In genomic region chrX:102163096-102163495, GRCm38 (mm10) we compare ENCODE assay signal across 20 mouse cellular contexts. TPM values are rescaled to one million over a fixed set of nuclear protein-coding genes. Genes with fewer than 3 reads are reported as not detected.
DNase-seq lines count a peak whose midpoint lies in the region; ATAC-seq and TF ChIP-seq lines count a peak whose summit lies in the region.
"Had no signal": no experiment of that assay in that cellular context is flagged by ENCODE, and none has a peak within 500 bp of the region (broad histone marks: within the 10 kb centered on the region; RNA-seq: fewer than 3 reads in every experiment).

No protein-coding gene starts in this region.

- no peak overlapping the region for H3K4me2 ChIP-seq in limb, embryonic 15.5 days
- no peak overlapping the region for H3K4me2 ChIP-seq in stomach, postnatal 0 days (replicated peaks; ENCODE audit: low read depth)
- H3K4me2 ChIP-seq: heart, embryonic 15.5 days; kidney, embryonic 15.5 days; limb, embryonic 12.5 days; lung, embryonic 15.5 days had no signal

- 0 out of 2 replicates have a peak, but pooled peaks have one; percentile 55 for ATAC-seq in frontal cortex, adult (ENCODE audit: low TSS enrichment)
- 0 out of 2 replicates have a peak, but pooled peaks have one; percentile 14 for ATAC-seq in limb, embryonic 15.5 days (ENCODE audit: insufficient number of reproducible peaks, low FRiP score, low TSS enrichment, low read depth)
- ATAC-seq in stomach, postnatal 0 days (ENCODE audit: low FRiP score, low TSS enrichment) = no peak
- ATAC-seq: forebrain, embryonic 14.5 days had no signal

- H3K9ac ChIP-seq in limb, embryonic 15.5 days = no peak overlapping the region
- H3K9ac ChIP-seq in stomach, postnatal 0 days (ENCODE audit: low read length) = no peak overlapping the region
- H3K9ac ChIP-seq: heart, embryonic 15.5 days; kidney, embryonic 15.5 days; limb, embryonic 12.5 days; lung, embryonic 15.5 days had no signal

- H3K4me3 ChIP-seq in limb, embryonic 15.5 days = no peak overlapping the region
- no peak overlapping the region for H3K4me3 ChIP-seq in limb, embryonic 10.5 days
- no peak overlapping the region for H3K4me3 ChIP-seq in thymus, adult 2 months (ENCODE audit: control insufficient read depth, insufficient read depth, low read length)
- H3K4me3 ChIP-seq in stomach, postnatal 0 days (ENCODE audit: low read depth, low read length) = no peak overlapping the region
- H3K4me3 ChIP-seq in left cerebral cortex, adult 2 months = no peak overlapping the region
- H3K4me3 ChIP-seq: heart, embryonic 15.5 days; kidney, embryonic 15.5 days; limb, embryonic 12.5 days; lung, embryonic 15.5 days; midbrain, embryonic 10.5 days had no signal

- no peaks in the 10 kb centered on the region for H3K36me3 ChIP-seq in limb, embryonic 15.5 days
- no peaks in the 10 kb centered on the region for H3K36me3 ChIP-seq in limb, embryonic 10.5 days
- H3K36me3 ChIP-seq in thymus, adult 2 months (ENCODE audit: control insufficient read depth, insufficient read depth, low read length) = no peaks in the 10 kb centered on the region
- H3K36me3 ChIP-seq in stomach, postnatal 0 days (ENCODE audit: control insufficient read depth, insufficient read depth, low read length) = no peaks in the 10 kb centered on the region
- H3K36me3 ChIP-seq: G1E; heart, embryonic 15.5 days; kidney, embryonic 15.5 days; limb, embryonic 12.5 days; lung, embryonic 15.5 days; midbrain, embryonic 10.5 days had no signal

- TF ChIP-seq EP300 in stomach, postnatal 0 days (optimal IDR thresholded peaks at IDR 0.05) = no peak

- H3K9me3 ChIP-seq in limb, embryonic 15.5 days = no peaks in the 10 kb centered on the region
- no peaks in the 10 kb centered on the region for H3K9me3 ChIP-seq in limb, embryonic 10.5 days (replicated peaks)
- no peaks in the 10 kb centered on the region for H3K9me3 ChIP-seq in stomach, postnatal 0 days (ENCODE audit: control insufficient read depth, low read length)
- H3K9me3 ChIP-seq: G1E; heart, embryonic 15.5 days; kidney, embryonic 15.5 days; limb, embryonic 12.5 days; lung, embryonic 15.5 days; midbrain, embryonic 10.5 days had no signal

- TF ChIP-seq POLR2A in thymus, adult 2 months (IDR thresholded peaks at IDR 0.05; ENCODE audit: control insufficient read depth, extremely low read depth, insufficient read depth, low read length, poor library complexity) = no peak

- intact Hi-C loops in left cerebral cortex, adult 2 months (cut with DNase I) = loop anchor here (5.0 kb wide), 1 partner anchor 314 kb away; no protein-coding TSS in a partner anchor

- 51% methylated on average over 2 of the region's 2 CpGs for WGBS in limb, embryonic 15.5 days
- WGBS in limb, embryonic 10.5 days = 61% methylated on average over 2 of the region's 2 CpGs
- WGBS in thymus, adult 2 months = 38% methylated on average over 2 of the region's 2 CpGs
- WGBS in stomach, postnatal 0 days = 43% methylated on average over 2 of the region's 2 CpGs

- no peak overlapping the region for H3K27ac ChIP-seq in limb, embryonic 15.5 days
- no peak overlapping the region for H3K27ac ChIP-seq in limb, embryonic 10.5 days
- no peak overlapping the region for H3K27ac ChIP-seq in thymus, adult 2 months (ENCODE audit: control insufficient read depth, insufficient read depth, low read length)
- no peak overlapping the region for H3K27ac ChIP-seq in stomach, postnatal 0 days (replicated peaks)
- H3K27ac ChIP-seq in left cerebral cortex, adult 2 months = no peak overlapping the region
- H3K27ac ChIP-seq: heart, embryonic 15.5 days; kidney, embryonic 15.5 days; limb, embryonic 12.5 days; lung, embryonic 15.5 days; midbrain, embryonic 10.5 days had no signal

- peaks cover 9% of the 10 kb centered on the region; the same call in 1 of the 2 replicates for H3K27me3 ChIP-seq in limb, embryonic 15.5 days
- peaks cover 54% of the 10 kb centered on the region for H3K27me3 ChIP-seq in limb, embryonic 10.5 days (ENCODE audit: low read depth, poor library complexity, severe bottlenecking)
- no peaks in the 10 kb centered on the region for H3K27me3 ChIP-seq in thymus, adult 2 months (ENCODE audit: control insufficient read depth, insufficient read depth, low read length)
- no peaks in the 10 kb centered on the region for H3K27me3 ChIP-seq in stomach, postnatal 0 days (ENCODE audit: control insufficient read depth, insufficient read depth, low read length)
- H3K27me3 ChIP-seq: heart, embryonic 15.5 days; lung, embryonic 15.5 days had no signal

- H3K4me1 ChIP-seq in limb, embryonic 15.5 days = no peaks in the 10 kb centered on the region
- H3K4me1 ChIP-seq in limb, embryonic 10.5 days = peaks cover 12% of the 10 kb centered on the region
- H3K4me1 ChIP-seq in thymus, adult 2 months (replicated peaks; ENCODE audit: control insufficient read depth, insufficient read depth, low read length) = peaks cover 3% of the 10 kb centered on the region
- H3K4me1 ChIP-seq in stomach, postnatal 0 days (replicated peaks; ENCODE audit: control insufficient read depth, insufficient read depth) = no peaks in the 10 kb centered on the region
- H3K4me1 ChIP-seq: heart, embryonic 15.5 days; limb, embryonic 12.5 days; lung, embryonic 15.5 days had no signal

- no peak for DNase-seq in frontal cortex, adult 2 months (ENCODE audit: extremely low spot score in 1 of 2, low spot score in 1 of 2)
- DNase-seq in limb, embryonic 10.5 days (ENCODE audit: low spot score) = no peak
- peak; percentile 14 for DNase-seq in thymus, postnatal 4 days
- no peak for DNase-seq in thymus, adult 2 months
- DNase-seq in stomach, postnatal 0 days (ENCODE audit: low spot score) = no peak
- no peak for DNase-seq in left cerebral cortex, adult 2 months (ENCODE audit: extremely low spot score in 1 of 2, low spot score in 2 of 2)
- DNase-seq: B cell, adult 2 months; cerebellum, adult 11-12 months; cerebellum, postnatal 36 days; right cerebral cortex, postnatal 25 days had no signal

- TF ChIP-seq CTCF in thymus, adult 2 months (IDR thresholded peaks at IDR 0.05; ENCODE audit: borderline replicate concordance, control insufficient read depth, extremely low read depth, insufficient read depth, low read length, poor library complexity) = no peak
- peak; percentile 47 for TF ChIP-seq CTCF in stomach, postnatal 0 days (IDR thresholded peaks at IDR 0.05; ENCODE audit: low read depth)
- TF ChIP-seq CTCF in left cerebral cortex, adult 2 months (IDR thresholded peaks at IDR 0.05) = no peak; the same call in none of the 2 replicates

RNA-seq across cellular contexts. Expression of gene Ercc6l, which starts 6.2 kb away (rescaled TPM):
- 0.10 and 0.13 TPM in 2 replicates for polyA plus RNA-seq in frontal cortex, adult 2 months (2012; rRNA removed)
- polyA plus RNA-seq in limb, embryonic 15.5 days (2015; fragmentation: Nextera tagmentation; extraction: Ambion mirVana) = 10.0 and 10.1 TPM in 2 replicates
- 22.7 and 23.7 TPM in 2 replicates for polyA plus RNA-seq in limb, embryonic 10.5 days (2016; fragmentation: Nextera tagmentation; extraction: Ambion mirVana)
- 2.9 and 3.6 TPM in 2 replicates for polyA plus RNA-seq in thymus, adult 2 months (2012; rRNA removed)
- polyA plus RNA-seq in stomach, postnatal 0 days (2015; fragmentation: Nextera tagmentation; extraction: Ambion mirVana) = 1.5 and 1.9 TPM in 2 replicates
- under 1 TPM; 0.09 TPM for total RNA-seq in left cerebral cortex, adult 2 months (2021)
- polyA plus RNA-seq: adrenal gland, adult 2 months had no signal

RNA-seq across cellular contexts. Expression of gene Rps4x, which starts 26.1 kb away (rescaled TPM):
- polyA plus RNA-seq in frontal cortex, adult 2 months (2012; rRNA removed) = 585 and 653 TPM in 2 replicates
- polyA plus RNA-seq in limb, embryonic 15.5 days (2015; fragmentation: Nextera tagmentation; extraction: Ambion mirVana) = 671 and 785 TPM in 2 replicates
- polyA plus RNA-seq in limb, embryonic 10.5 days (2016; fragmentation: Nextera tagmentation; extraction: Ambion mirVana) = 679 and 777 TPM in 2 replicates
- 580 and 621 TPM in 2 replicates for polyA plus RNA-seq in thymus, adult 2 months (2012; rRNA removed)
- polyA plus RNA-seq in stomach, postnatal 0 days (2015; fragmentation: Nextera tagmentation; extraction: Ambion mirVana) = 632 and 636 TPM in 2 replicates
- 100 to 1,000 TPM; 350 to 451 TPM for total RNA-seq in left cerebral cortex, adult 2 months (2021)

RNA-seq across cellular contexts. Expression of gene Pin4, which starts 43.8 kb away (rescaled TPM):
- 69.2 and 71.1 TPM in 2 replicates for polyA plus RNA-seq in frontal cortex, adult 2 months (2012; rRNA removed)
- polyA plus RNA-seq in limb, embryonic 15.5 days (2015; fragmentation: Nextera tagmentation; extraction: Ambion mirVana) = 49.5 and 59.5 TPM in 2 replicates
- 81.2 and 96.0 TPM in 2 replicates for polyA plus RNA-seq in limb, embryonic 10.5 days (2016; fragmentation: Nextera tagmentation; extraction: Ambion mirVana)
- 1.6 and 2.1 TPM in 2 replicates for polyA plus RNA-seq in thymus, adult 2 months (2012; rRNA removed)
- 48.2 and 61.7 TPM in 2 replicates for polyA plus RNA-seq in stomach, postnatal 0 days (2015; fragmentation: Nextera tagmentation; extraction: Ambion mirVana)
- total RNA-seq in left cerebral cortex, adult 2 months (2021) = 10 to 100 TPM; 28.2 to 29.9 TPM
- polyA plus RNA-seq: adrenal gland, adult 2 months had no signal

Comparison
In these comparisons a context has a peak if more than half of its experiments do, and no peak if none do; other contexts are left out.
1. RNA of gene Pin4, which starts 43.8 kb away (polyA plus RNA-seq): 81.2 to 96.0 TPM in limb, embryonic 10.5 days, 69.2 to 71.1 TPM in frontal cortex, adult 2 months, 48.2 to 61.7 TPM in stomach, postnatal 0 days and 49.5 to 59.5 TPM in limb, embryonic 15.5 days; 1.6 to 2.1 TPM in thymus, adult 2 months; every median in the first group is over 10 times any median in the second.